Mouse (Mus musculus) ES-Bruce4 (cell line): ENCODE data around the gene Plekhg2. TPM values are rescaled to one million over a fixed set of nuclear protein-coding genes. Genes with fewer than 3 reads are reported as not detected.

Source experiments
- H3K27ac ChIP-seq: 2 replicates; pipeline ENCODE4 v1.5.1; 2012; ENCODE audit warnings: low read length, inconsistent platforms; ENCODE audit not compliant: insufficient read depth
- H3K27me3 ChIP-seq: 2 replicates; pipeline ENCODE4 v1.6.1; 2012; ENCODE audit warnings: mild to moderate bottlenecking, low read length, inconsistent platforms; ENCODE audit not compliant: control insufficient read depth, poor library complexity, insufficient read depth, severe bottlenecking
- H3K36me3 ChIP-seq: 2 replicates; pipeline ENCODE4 v1.6.1; 2012; ENCODE audit warnings: inconsistent platforms, mild to moderate bottlenecking, low read length, moderate library complexity; ENCODE audit not compliant: control insufficient read depth, poor library complexity, insufficient read depth, severe bottlenecking
- H3K4me1 ChIP-seq: one replicate; pipeline ENCODE4 v1.8.1; 2011; ENCODE audit warnings: low read length; ENCODE audit not compliant: control insufficient read depth, insufficient read depth
- H3K4me3 ChIP-seq: 2 replicates; pipeline ENCODE4 v1.5.1; 2011; ENCODE audit warnings: low read depth, mild to moderate bottlenecking, low read length
- H3K9ac ChIP-seq: 2 replicates; pipeline ENCODE4 v1.6.1; 2012; ENCODE audit warnings: low read depth, mild to moderate bottlenecking, inconsistent platforms; ENCODE audit not compliant: poor library complexity, severe bottlenecking
- H3K9me3 ChIP-seq: replicated peaks from 2 replicates; pipeline ENCODE4 v1.6.1; 2012; ENCODE audit warnings: mild to moderate bottlenecking, low read length, inconsistent platforms; ENCODE audit not compliant: control insufficient read depth, poor library complexity, insufficient read depth, severe bottlenecking
- CTCF ChIP-seq: IDR thresholded peaks from one replicate; pipeline ENCODE4 v1.8.1; 2011; ENCODE audit warnings: low read depth, low read length
- EP300 ChIP-seq: IDR thresholded peaks from 2 replicates; pipeline ENCODE4 v1.6.1; 2011; ENCODE audit warnings: low read depth, low read length; ENCODE audit not compliant: insufficient read depth
- POLR2A ChIP-seq: IDR thresholded peaks from one replicate; pipeline ENCODE4 v1.8.1; 2011; ENCODE audit warnings: low read length; ENCODE audit not compliant: insufficient read depth
- polyA plus RNA-seq: library from polyadenylated mRNA; stranded (reverse); fragments of >200 nt; gene quantifications from 2 replicates; pipeline ENCODE4 v1.2.4, GENCODE M21; 2011; ENCODE audit warnings: low read depth; ENCODE audit not compliant: missing spikeins, insufficient read depth, insufficient read length

Gene Plekhg2
- polyA plus RNA-seq, 1 experiment: 85.5 TPM

GRCm38 (mm10) chr7:28381938-28382337 is 9.5 kb upstream of the Plekhg2 start:
- H3K4me1 ChIP-seq: peaks cover 3% of the 10 kb centered on the region
- H3K9ac ChIP-seq: peak overlapping the region; percentile 64
- peak overlapping the region; percentile 91 for H3K27ac ChIP-seq
- H3K27me3 ChIP-seq: no peaks in the 10 kb centered on the region
- peak overlapping the region; percentile 54 for H3K4me3 ChIP-seq
- H3K36me3 ChIP-seq: peaks cover 4% of the 10 kb centered on the region
- no peaks in the 10 kb centered on the region for H3K9me3 ChIP-seq
- no peak for TF ChIP-seq POLR2A
- peak; percentile 71 for TF ChIP-seq EP300

DNA sequence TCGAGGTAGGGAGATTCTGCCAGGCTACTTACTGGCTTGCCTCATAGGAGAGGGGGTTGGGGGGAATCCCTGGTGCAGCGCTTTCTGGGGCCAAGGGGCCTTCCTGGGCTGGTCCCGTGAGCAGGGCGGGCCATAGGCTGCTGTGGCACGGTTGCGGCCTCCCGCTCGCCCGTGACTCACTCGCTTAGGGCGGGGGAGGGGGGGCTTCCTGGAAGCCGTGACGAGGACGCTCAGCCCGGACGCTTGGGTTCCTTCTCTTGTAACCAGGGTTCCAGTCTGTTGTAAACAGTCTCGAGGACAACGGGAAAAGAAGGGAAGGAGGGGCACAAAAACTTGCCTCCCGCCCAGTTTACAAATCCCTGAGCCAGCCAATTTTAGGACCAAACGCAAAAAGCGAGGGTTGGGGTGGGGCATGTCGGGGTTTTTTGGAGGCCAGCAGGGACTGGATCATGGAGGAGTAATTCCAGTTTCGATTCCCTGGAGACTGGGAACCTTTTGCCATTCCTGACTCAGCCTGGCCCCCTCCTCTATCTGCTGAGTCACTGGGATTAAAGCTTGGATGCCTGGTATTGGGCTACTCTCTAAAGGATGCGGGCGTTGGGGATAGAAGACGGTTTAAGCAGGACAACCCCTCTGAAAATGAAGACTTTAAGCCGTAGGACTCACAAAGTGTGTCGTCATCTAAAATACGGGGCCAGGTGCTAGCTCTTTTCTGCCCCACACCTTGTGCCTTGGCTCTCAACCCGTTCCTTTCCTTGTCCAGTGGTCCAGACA is 8.8 kb upstream of the Plekhg2 start:
- H3K36me3 ChIP-seq: peaks cover 4% of the 10 kb centered on the region
- TF ChIP-seq POLR2A (no peak), EP300 (no peak), CTCF (no peak)
- H3K27ac ChIP-seq: peak overlapping the region; percentile 91
- peak overlapping the region; percentile 54 for H3K4me3 ChIP-seq
- H3K4me1 ChIP-seq: peaks cover 3% of the 10 kb centered on the region
- peak overlapping the region; percentile 64 for H3K9ac ChIP-seq
- H3K27me3 ChIP-seq: no peaks in the 10 kb centered on the region
- no peaks in the 10 kb centered on the region for H3K9me3 ChIP-seq

GRCm38 (mm10) chr7:28380237-28381016 is 8.0 kb upstream of the Plekhg2 start, which contains the start of gene Zfp36:
Zfp36 (minus strand) TSS chr7:28380253.
- Histone ChIP-seq H3K4me3 (peak within 1 kb of the TSS; percentile 87), H3K4me1 (peaks cover 3% of the 10 kb centered on the region), H3K27me3 (no peaks in the 10 kb centered on the region), H3K9ac (peak within 1 kb of the TSS; percentile 95), H3K36me3 (peaks cover 4% of the 10 kb centered on the region), H3K9me3 (no peaks in the 10 kb centered on the region), H3K27ac (peak within 1 kb of the TSS; percentile 91)
- no peak for TF ChIP-seq CTCF
- no peak for TF ChIP-seq POLR2A
- TF ChIP-seq EP300: no peak

GRCm38 (mm10) chr7:28378769-28379651 is 6.6 kb upstream of the Plekhg2 start:
- Histone ChIP-seq H3K4me1 (peaks cover 4% of the 10 kb centered on the region), H3K9me3 (no peaks in the 10 kb centered on the region), H3K36me3 (peaks cover 4% of the 10 kb centered on the region), H3K27me3 (no peaks in the 10 kb centered on the region), H3K27ac (peak overlapping the region; percentile 82), H3K4me3 (peak overlapping the region; percentile 87), H3K9ac (peak overlapping the region; percentile 95)
- TF ChIP-seq POLR2A (peak; percentile 97), CTCF (no peak), EP300 (peak; percentile 61; the same call in 1 of the 2 replicates)

- Histone ChIP-seq H3K9ac (peak overlapping the region; percentile 95), H3K27ac (peak overlapping the region; percentile 19; the same call in 1 of the 2 replicates), H3K9me3 (no peaks in the 10 kb centered on the region), H3K4me1 (peaks cover 5% of the 10 kb centered on the region), H3K4me3 (peak overlapping the region; percentile 87), H3K27me3 (no peaks in the 10 kb centered on the region), H3K36me3 (peaks cover 4% of the 10 kb centered on the region)
- TF ChIP-seq CTCF: no peak
- TF ChIP-seq POLR2A: no peak
- TF ChIP-seq EP300: no peak
Observed at GRCm38 (mm10) chr7:28378066-28378690, 5.8 kb upstream of the Plekhg2 start.
